Mouse (Mus musculus) hindbrain, embryonic 13.5 days (tissue): ENCODE data around the gene Slc19a3. TPM values are rescaled to one million over a fixed set of nuclear protein-coding genes. Genes with fewer than 3 reads are reported as not detected.

Source experiments
- ATAC-seq: fragments of 200-750 bp; cut with Nextera tagmentation; 2 replicates; pipeline ENCODE4 v1.8.0; 2017; ENCODE audit warnings: moderate TSS enrichment; ENCODE audit not compliant: low FRiP score
- H3K27ac ChIP-seq: fragments of 300-500 bp; sonication (generic); 2 replicates; pipeline ENCODE4 v1.5.1; 2015; ENCODE audit warnings: inconsistent platforms, mild to moderate bottlenecking, moderate library complexity
- H3K27me3 ChIP-seq: fragments of 300-500 bp; sonication (generic); 2 replicates; pipeline ENCODE4 v1.6.1; 2015; ENCODE audit warnings: mild to moderate bottlenecking, inconsistent platforms
- H3K36me3 ChIP-seq: fragments of 300-500 bp; sonication (generic); 2 replicates; pipeline ENCODE4 v1.6.1; 2015; ENCODE audit warnings: mild to moderate bottlenecking, inconsistent platforms
- H3K4me1 ChIP-seq: fragments of 300-500 bp; sonication (generic); replicated peaks from 2 replicates; pipeline ENCODE4 v1.6.1; 2015; ENCODE audit warnings: inconsistent platforms
- H3K4me2 ChIP-seq: fragments of 300-500 bp; sonication (generic); 2 replicates; pipeline ENCODE4 v1.6.1; 2015; ENCODE audit warnings: inconsistent platforms, mild to moderate bottlenecking, moderate library complexity
- H3K4me3 ChIP-seq: fragments of 300-500 bp; sonication (generic); 2 replicates; pipeline ENCODE4 v1.5.1; 2015; ENCODE audit warnings: mild to moderate bottlenecking, inconsistent platforms
- H3K9ac ChIP-seq: fragments of 300-500 bp; sonication (generic); 2 replicates; pipeline ENCODE4 v1.6.1; 2015; ENCODE audit warnings: mild to moderate bottlenecking, inconsistent platforms
- H3K9me3 ChIP-seq: fragments of 300-500 bp; sonication (generic); 2 replicates; pipeline ENCODE4 v1.6.1; 2016; ENCODE audit warnings: inconsistent platforms
- WGBS: fragments of 180-500 bp; shearing (Covaris S2); methylation state at CpG from one replicate; pipeline ENCODE4 v1.1.7; 2015; 5-methylcytosine and 5-hydroxymethylcytosine counted together
- polyA plus RNA-seq: library from polyadenylated mRNA; unstranded; fragments of >200 nt; fragmentation: Nextera tagmentation; extraction: Ambion mirVana; gene quantifications from 2 replicates; pipeline ENCODE4 v1.2.1, GENCODE M21; 2015

Slc19a3 gene
- polyA plus RNA-seq: 0.64 and 0.80 TPM in 2 replicates

- H3K36me3 ChIP-seq: no peaks in the 10 kb centered on the region
- H3K4me1 ChIP-seq: peaks cover 9% of the 10 kb centered on the region; the same call in 1 of the 2 replicates
- peak within 1 kb of the TSS; percentile 75 for H3K4me2 ChIP-seq
- ATAC-seq: peak; percentile 96
- peak within 1 kb of the TSS; percentile 68 for H3K9ac ChIP-seq
- peak within 1 kb of the TSS; percentile 18; the same call in 1 of the 2 replicates for H3K27ac ChIP-seq
- H3K9me3 ChIP-seq: no peaks in the 10 kb centered on the region
- WGBS: under 1% methylated on average over 25 of the region's 25 CpGs
- H3K27me3 ChIP-seq: no peaks in the 10 kb centered on the region
- peak within 1 kb of the TSS; percentile 52 for H3K4me3 ChIP-seq
These were observed at the start of gene Slc19a3 for GRCm38 (mm10) chr1:83038109-83038672. Slc19a3 (minus strand) TSS chr1:83038448.

GRCm38 (mm10) chr1:83084790-83085189 lies 46.5 kb upstream of the Slc19a3 start:
- ATAC-seq: no peak
- 88% methylated on average over 2 of the region's 2 CpGs for WGBS
- H3K4me1 ChIP-seq: no peaks in the 10 kb centered on the region

GRCm38 (mm10) chr1:83077016-83077415 lies 38.8 kb upstream of the Slc19a3 start:
- no peak overlapping the region for H3K4me3 ChIP-seq
- no peak overlapping the region for H3K4me2 ChIP-seq
- no peaks in the 10 kb centered on the region for H3K27me3 ChIP-seq
- 0 out of 2 replicates have a peak, but pooled peaks cover 4% of the 10 kb centered on the region for H3K4me1 ChIP-seq
- H3K9ac ChIP-seq: no peak overlapping the region
- no peaks in the 10 kb centered on the region for H3K9me3 ChIP-seq
- H3K36me3 ChIP-seq: no peaks in the 10 kb centered on the region
- ATAC-seq: no peak
- H3K27ac ChIP-seq: no peak overlapping the region
- WGBS: 77% methylated on average over 6 of the region's 6 CpGs

More at GRCm38 (mm10) chr1:83084790-83085189, 46.5 kb upstream of the Slc19a3 start:
- H3K36me3 ChIP-seq: no peaks in the 10 kb centered on the region
- H3K27me3 ChIP-seq: no peaks in the 10 kb centered on the region
- H3K4me3 ChIP-seq: no peak overlapping the region
- no peaks in the 10 kb centered on the region for H3K9me3 ChIP-seq
- no peak overlapping the region for H3K4me2 ChIP-seq
- no peak overlapping the region for H3K9ac ChIP-seq
- no peak overlapping the region for H3K27ac ChIP-seq

GRCm38 (mm10) chr1:83076190-83076917 lies 38.1 kb upstream of the Slc19a3 start:
- peak overlapping the region; percentile 46 for H3K4me2 ChIP-seq
- no peaks in the 10 kb centered on the region for H3K36me3 ChIP-seq
- H3K27ac ChIP-seq: no peak overlapping the region
- peak; percentile 97 for ATAC-seq
- no peaks in the 10 kb centered on the region for H3K9me3 ChIP-seq
- H3K9ac ChIP-seq: no peak overlapping the region
- no peaks in the 10 kb centered on the region for H3K27me3 ChIP-seq
- H3K4me1 ChIP-seq: 0 out of 2 replicates have a peak, but pooled peaks cover 4% of the 10 kb centered on the region
- H3K4me3 ChIP-seq: peak overlapping the region; percentile 23
- 46% methylated on average over 11 of the region's 11 CpGs for WGBS

GRCm38 (mm10) chr1:83075526-83076189 lies 37.4 kb upstream of the Slc19a3 start:
- Histone ChIP-seq H3K27ac (no peak overlapping the region), H3K9me3 (no peaks in the 10 kb centered on the region), H3K27me3 (no peaks in the 10 kb centered on the region), H3K9ac (no peak overlapping the region), H3K4me3 (peak overlapping the region; percentile 23), H3K4me2 (peak overlapping the region; percentile 46), H3K4me1 (0 out of 2 replicates have a peak, but pooled peaks cover 4% of the 10 kb centered on the region), H3K36me3 (no peaks in the 10 kb centered on the region)
- 40% methylated on average over 15 of the region's 15 CpGs for WGBS
- peak; percentile 19 for ATAC-seq

GRCm38 (mm10) chr1:83067205-83067604 lies 29.0 kb upstream of the Slc19a3 start:
- H3K4me3 ChIP-seq: no peak overlapping the region
- H3K9me3 ChIP-seq: no peaks in the 10 kb centered on the region
- no peak overlapping the region for H3K4me2 ChIP-seq
- no peaks in the 10 kb centered on the region for H3K4me1 ChIP-seq
- no peak overlapping the region for H3K27ac ChIP-seq
- H3K36me3 ChIP-seq: no peaks in the 10 kb centered on the region
- no peak for ATAC-seq
- no peak overlapping the region for H3K9ac ChIP-seq
- H3K27me3 ChIP-seq: no peaks in the 10 kb centered on the region
- 90% methylated on average over 10 of the region's 10 CpGs for WGBS

- Histone ChIP-seq H3K9me3 (no peaks in the 10 kb centered on the region), H3K4me2 (no peak overlapping the region), H3K9ac (no peak overlapping the region), H3K4me3 (no peak overlapping the region), H3K36me3 (no peaks in the 10 kb centered on the region), H3K27me3 (no peaks in the 10 kb centered on the region), H3K4me1 (no peaks in the 10 kb centered on the region), H3K27ac (no peak overlapping the region)
- WGBS: 91% methylated on average over 4 of the region's 4 CpGs
- no peak for ATAC-seq
These were observed 28.3 kb upstream of the Slc19a3 start for GRCm38 (mm10) chr1:83066577-83066976.

- Histone ChIP-seq H3K9me3 (no peaks in the 10 kb centered on the region), H3K27me3 (no peaks in the 10 kb centered on the region), H3K4me3 (no peak overlapping the region), H3K4me2 (no peak overlapping the region), H3K4me1 (no peaks in the 10 kb centered on the region), H3K36me3 (no peaks in the 10 kb centered on the region), H3K27ac (no peak overlapping the region), H3K9ac (no peak overlapping the region)
- 34% methylated on average over 3 of the region's 3 CpGs for WGBS
- ATAC-seq: no peak
These were observed 26.6 kb upstream of the Slc19a3 start for GRCm38 (mm10) chr1:83064851-83065250.

- Histone ChIP-seq H3K27ac (no peak within 1 kb of the TSS), H3K4me2 (no peak within 1 kb of the TSS), H3K9ac (no peak within 1 kb of the TSS), H3K36me3 (no peaks in the 10 kb centered on the region), H3K27me3 (no peaks in the 10 kb centered on the region), H3K4me3 (no peak within 1 kb of the TSS), H3K4me1 (no peaks in the 10 kb centered on the region), H3K9me3 (no peaks in the 10 kb centered on the region)
- whole genome bisulfite sequencing: 83% methylated on average over 3 of the region's 4 CpGs
- no peak for ATAC-seq
These were observed 22.4 kb upstream of the Slc19a3 start, which contains the start of gene Krtap28-13 for GRCm38 (mm10) chr1:83060643-83061042. Krtap28-13 (plus strand) TSS chr1:83060930.

GRCm38 (mm10) chr1:83059278-83059677 lies 21.0 kb upstream of the Slc19a3 start, which contains the start of gene A030005K14Rik:
A030005K14Rik (minus strand) TSS chr1:83059378.
- ATAC-seq: no peak
- Histone ChIP-seq H3K27me3 (no peaks in the 10 kb centered on the region), H3K27ac (no peak within 1 kb of the TSS), H3K4me3 (no peak within 1 kb of the TSS), H3K9me3 (no peaks in the 10 kb centered on the region), H3K9ac (no peak within 1 kb of the TSS), H3K36me3 (no peaks in the 10 kb centered on the region), H3K4me1 (no peaks in the 10 kb centered on the region), H3K4me2 (no peak within 1 kb of the TSS)
- 90% methylated on average over 9 of the region's 9 CpGs for WGBS

- H3K36me3 ChIP-seq: no peaks in the 10 kb centered on the region
These were observed 20.2 kb upstream of the Slc19a3 start for GRCm38 (mm10) chr1:83058481-83058880.

GRCm38 (mm10) chr1:83044882-83045427 lies 6.7 kb upstream of the Slc19a3 start, which contains the start of gene Gm47969:
Gm47969 (plus strand) TSS chr1:83044932.
- no peak for ATAC-seq
- no peaks in the 10 kb centered on the region for H3K4me1 ChIP-seq
- no peak within 1 kb of the TSS for H3K9ac ChIP-seq

More at GRCm38 (mm10) chr1:83058481-83058880, 20.2 kb upstream of the Slc19a3 start:
- Histone ChIP-seq H3K4me1 (no peaks in the 10 kb centered on the region), H3K9me3 (no peaks in the 10 kb centered on the region), H3K9ac (no peak overlapping the region), H3K4me2 (no peak overlapping the region), H3K27me3 (no peaks in the 10 kb centered on the region), H3K4me3 (no peak overlapping the region), H3K27ac (no peak overlapping the region)
- no peak for ATAC-seq
- WGBS: 54% methylated on average over 1 of the region's 1 CpGs

More at GRCm38 (mm10) chr1:83044882-83045427, 6.7 kb upstream of the Slc19a3 start, which contains the start of gene Gm47969:
- Histone ChIP-seq H3K36me3 (no peaks in the 10 kb centered on the region), H3K4me3 (no peak within 1 kb of the TSS), H3K4me2 (no peak within 1 kb of the TSS), H3K27me3 (no peaks in the 10 kb centered on the region), H3K9me3 (no peaks in the 10 kb centered on the region), H3K27ac (no peak within 1 kb of the TSS)
- WGBS: 86% methylated on average over 5 of the region's 5 CpGs
